Mouse (Mus musculus) MEL (cell line): ENCODE measurements around the gene Aox4. TPM values are rescaled to one million over a fixed set of nuclear protein-coding genes. Genes with fewer than 3 reads are reported as not detected.

Experiments
- DNase-seq: peaks from one replicate; pipeline ENCODE4 v3.0.0; 2011; ENCODE audit warnings: low read depth, low spot score
- H3K27ac ChIP-seq: 2 replicates; pipeline ENCODE4 v1.5.1; 2012; ENCODE audit warnings: low read depth, mild to moderate bottlenecking, control low read depth, low read length, moderate library complexity; ENCODE audit not compliant: control insufficient read depth
- H3K27me3 ChIP-seq, 2 experiments: fragments of 150-350 bp in 1 of 2; sonication (generic) in 1 of 2; 2 replicates each; pipeline ENCODE4 v1.6.1; 2012; ENCODE audit warnings: low read length in 2 of 2, mild to moderate bottlenecking in 2 of 2, improper control_type of control experiment in 1 of 2, moderate library complexity in 1 of 2; ENCODE audit not compliant: insufficient read depth in 2 of 2, control insufficient read depth in 1 of 2
- H3K36me3 ChIP-seq, 2 experiments: 2 replicates each; pipeline ENCODE4 v1.6.1; 2012 to 2014; ENCODE audit warnings: low read length in 2 of 2, improper control_type of control experiment in 1 of 2, inconsistent platforms in 1 of 2, mild to moderate bottlenecking in 1 of 2; ENCODE audit not compliant: insufficient read depth in 2 of 2, control insufficient read depth in 1 of 2
- H3K4me1 ChIP-seq, 2 experiments: fragments of 150-350 bp in 1 of 2; sonication (generic) in 1 of 2; 2 replicates each; pipeline ENCODE4 v1.6.1; 2012; ENCODE audit warnings: low read length in 2 of 2, improper control_type of control experiment in 1 of 2, mild to moderate bottlenecking in 1 of 2; ENCODE audit not compliant: insufficient read depth in 2 of 2, control insufficient read depth in 1 of 2
- H3K4me3 ChIP-seq, 2 experiments: fragments of 150-350 bp in 1 of 2; sonication (generic) in 1 of 2; 2 replicates each; pipeline ENCODE4 v1.5.1; 2012; ENCODE audit warnings: low read depth in 2 of 2, low read length in 2 of 2, mild to moderate bottlenecking in 2 of 2, moderate library complexity in 2 of 2, control low read depth in 1 of 2, improper control_type of control experiment in 1 of 2; ENCODE audit not compliant: control insufficient read depth in 1 of 2, insufficient read depth in 1 of 2
- H3K79me2 ChIP-seq: 2 replicates; pipeline ENCODE4 v1.6.1; 2012; ENCODE audit warnings: mild to moderate bottlenecking, low read length, moderate library complexity; ENCODE audit not compliant: control insufficient read depth, poor library complexity, insufficient read depth
- H3K9ac ChIP-seq: 2 replicates; pipeline ENCODE4 v1.6.1; 2012; ENCODE audit warnings: low read depth, mild to moderate bottlenecking, control low read depth, low read length, moderate library complexity; ENCODE audit not compliant: control insufficient read depth, poor library complexity, severe bottlenecking
- H3K9me3 ChIP-seq: fragments of 150-350 bp; sonication (generic); replicated peaks from 2 replicates; pipeline ENCODE4 v1.6.1; 2012; ENCODE audit warnings: mild to moderate bottlenecking, low read length, improper control_type of control experiment, moderate library complexity; ENCODE audit not compliant: insufficient read depth
- CHD1 ChIP-seq: IDR thresholded peaks from 2 replicates; pipeline ENCODE4 v1.6.1; 2012; ENCODE audit warnings: low read depth, mild to moderate bottlenecking, inconsistent platforms, low read length, improper control_type of control experiment
- CHD2 ChIP-seq: IDR thresholded peaks from 2 replicates; pipeline ENCODE4 v1.6.1; 2011; ENCODE audit warnings: low read length, improper control_type of control experiment
- CTCF ChIP-seq, 3 experiments: IDR thresholded peaks in 2 of 3; conservative IDR thresholded peaks in 1 of 3; 2 replicates each; pipeline ENCODE4 v1.5.1; 2011 to 2012; ENCODE audit warnings: low read length in 3 of 3, low read depth in 2 of 3, mild to moderate bottlenecking in 2 of 3, improper control_type of control experiment in 1 of 3, inconsistent platforms in 1 of 3, mixed read lengths in 1 of 3, moderate library complexity in 1 of 3; ENCODE audit not compliant: control insufficient read depth in 1 of 3, insufficient read depth in 1 of 3, poor library complexity in 1 of 3, severe bottlenecking in 1 of 3
- E2F4 ChIP-seq: IDR thresholded peaks from 2 replicates; pipeline ENCODE4 v1.6.1; 2011; ENCODE audit warnings: low read depth, low read length, improper control_type of control experiment, borderline replicate concordance
- EP300 ChIP-seq, 2 experiments: IDR thresholded peaks; 2 replicates each; pipeline ENCODE4 v1.6.1; 2011; ENCODE audit warnings: improper control_type of control experiment in 2 of 2, low read length in 2 of 2, low read depth in 1 of 2, mild to moderate bottlenecking in 1 of 2
- ETS1 ChIP-seq: IDR thresholded peaks from 2 replicates; pipeline ENCODE4 v1.6.1; 2012; ENCODE audit warnings: low read depth, mild to moderate bottlenecking, inconsistent platforms, low read length, improper control_type of control experiment, moderate library complexity
- GATA1 ChIP-seq: IDR thresholded peaks from 2 replicates; pipeline ENCODE4 v1.6.1; 2011; ENCODE audit warnings: low read depth, low read length, improper control_type of control experiment
- HCFC1 ChIP-seq: IDR thresholded peaks from 2 replicates; pipeline ENCODE4 v1.6.1; 2012; ENCODE audit warnings: low read depth, mild to moderate bottlenecking, inconsistent platforms, low read length, improper control_type of control experiment, moderate library complexity
- KAT2A ChIP-seq: conservative IDR thresholded peaks from 2 replicates; pipeline ENCODE4 v1.6.1; 2012; ENCODE audit warnings: low read depth, low read length, improper control_type of control experiment, inconsistent platforms
- MAFK ChIP-seq: IDR thresholded peaks from 2 replicates; pipeline ENCODE4 v1.6.1; 2011; ENCODE audit warnings: low read depth, mild to moderate bottlenecking, low read length, improper control_type of control experiment, borderline replicate concordance
- MAX ChIP-seq: IDR thresholded peaks from 2 replicates; pipeline ENCODE4 v1.6.1; 2011; ENCODE audit warnings: low read length, improper control_type of control experiment
- MYB ChIP-seq: IDR thresholded peaks from 2 replicates; pipeline ENCODE4 v1.6.1; 2011; ENCODE audit warnings: mild to moderate bottlenecking, low read depth, low read length, improper control_type of control experiment
- MYC ChIP-seq: IDR thresholded peaks from 2 replicates; pipeline ENCODE4 v1.6.1; 2011; ENCODE audit warnings: low read depth, mild to moderate bottlenecking, low read length, improper control_type of control experiment, moderate library complexity
- NRF1 ChIP-seq: IDR thresholded peaks from 2 replicates; pipeline ENCODE4 v1.6.1; 2014; ENCODE audit warnings: low read depth, mild to moderate bottlenecking, inconsistent platforms, low read length, improper control_type of control experiment, moderate library complexity; ENCODE audit not compliant: poor library complexity, insufficient read depth, severe bottlenecking
- POLR2A ChIP-seq, 2 experiments: IDR thresholded peaks; 2 replicates each; pipeline ENCODE4 v1.6.1; 2011 to 2012; ENCODE audit warnings: low read length in 2 of 2, mild to moderate bottlenecking in 2 of 2, control low read depth in 1 of 2, improper control_type of control experiment in 1 of 2, low read depth in 1 of 2, moderate library complexity in 1 of 2; ENCODE audit not compliant: control insufficient read depth in 1 of 2, insufficient read depth in 1 of 2, poor library complexity in 1 of 2
- RCOR1 ChIP-seq: IDR thresholded peaks from 2 replicates; pipeline ENCODE4 v1.6.1; 2012; ENCODE audit warnings: low read depth, mild to moderate bottlenecking, inconsistent platforms, low read length, improper control_type of control experiment
- TAL1 ChIP-seq: IDR thresholded peaks from 2 replicates; pipeline ENCODE4 v1.6.1; 2012; ENCODE audit warnings: mild to moderate bottlenecking, inconsistent platforms, low read length, moderate library complexity, mixed read lengths
- UBTF ChIP-seq: IDR thresholded peaks from 2 replicates; pipeline ENCODE4 v1.6.1; 2012; ENCODE audit warnings: low read depth, mild to moderate bottlenecking, inconsistent platforms, low read length, improper control_type of control experiment, moderate library complexity, borderline replicate concordance; ENCODE audit not compliant: insufficient read depth
- USF2 ChIP-seq, 2 experiments: IDR thresholded peaks; 2 replicates each; pipeline ENCODE4 v1.6.1; 2011 to 2012; ENCODE audit warnings: improper control_type of control experiment in 2 of 2, low read length in 2 of 2, borderline replicate concordance in 1 of 2, inconsistent platforms in 1 of 2, low read depth in 1 of 2, mild to moderate bottlenecking in 1 of 2; ENCODE audit not compliant: insufficient read depth in 1 of 2
- ZC3H11A ChIP-seq: IDR thresholded peaks from 2 replicates; pipeline ENCODE4 v1.6.1; 2012; ENCODE audit warnings: low read depth, mild to moderate bottlenecking, inconsistent platforms, low read length, improper control_type of control experiment
- ZMIZ1 ChIP-seq: IDR thresholded peaks from 2 replicates; pipeline ENCODE4 v1.6.1; 2012; ENCODE audit warnings: low read depth, mild to moderate bottlenecking, inconsistent platforms, low read length, improper control_type of control experiment, moderate library complexity
- polyA plus RNA-seq, 2 experiments: library from polyadenylated mRNA; stranded (reverse) in 1 of 2; unstranded in 1 of 2; fragments of >175 nt in 1 of 2; fragments of >200 nt in 1 of 2; gene quantifications; 2 replicates each; pipeline versions ENCODE4 v1.2.1 to v1.2.4; 2012; ENCODE audit warnings: low replicate concordance in 2 of 2, low read depth in 1 of 2; ENCODE audit not compliant: insufficient read length in 2 of 2, insufficient read depth in 1 of 2, missing spikeins in 1 of 2
- total RNA-seq: library from RNA; depleted of rRNA; stranded (reverse); fragments of 300-350 nt; gene quantifications from 2 replicates; pipeline ENCODE4 v1.2.3, GENCODE M21; 2012

Aox4 gene
- total and polyA plus RNA-seq, 3 experiments = not detected

- Histone ChIP-seq H3K9me3 (no peaks in the 10 kb centered on the region), H3K36me3 (no peaks in the 10 kb centered on the region), H3K4me1 (no peaks in the 10 kb centered on the region), H3K27me3 (no peaks in the 10 kb centered on the region; a peak in 1 of 4 replicates), H3K27ac (no peak overlapping the region), H3K9ac (no peak overlapping the region), H3K79me2 (no peaks in the 10 kb centered on the region)
- DNase-seq = no peak
- TF ChIP-seq HCFC1 (no peak), MYB (no peak), NRF1 (no peak), EP300 (IDR thresholded peaks at IDR 0.05; ENCODE audit: low read depth in 1 of 2, low read length in 2 of 2) (no peak), CHD1 (no peak), ETS1 (no peak), GATA1 (no peak), RCOR1 (no peak), ZMIZ1 (no peak), POLR2A (IDR thresholded peaks at IDR 0.05; ENCODE audit: control insufficient read depth in 1 of 2, insufficient read depth in 1 of 2, low read depth in 1 of 2, low read length in 2 of 2, poor library complexity in 1 of 2) (no peak), MYC (no peak), CHD2 (no peak), MAFK (no peak)
- TF ChIP-seq, all 39 proteins: peak for 0
- no peak overlapping the region for H3K4me3 ChIP-seq
Observed at GRCm38 (mm10) chr1:58229774-58230173, 19.6 kb downstream of the Aox4 start.

- Histone ChIP-seq H3K79me2 (no peaks in the 10 kb centered on the region), H3K27ac (no peak overlapping the region), H3K9me3 (no peaks in the 10 kb centered on the region), H3K4me1 (no peaks in the 10 kb centered on the region), H3K4me3 (no peak overlapping the region), H3K36me3 (no peaks in the 10 kb centered on the region), H3K27me3 (no peaks in the 10 kb centered on the region; a peak in 1 of 4 replicates), H3K9ac (no peak overlapping the region)
- no peak for TF ChIP-seq MAX
- TF ChIP-seq E2F4 = no peak
- no peak for TF ChIP-seq MYB
- TF ChIP-seq ETS1 = no peak
- no peak for TF ChIP-seq ZC3H11A
- no peak for TF ChIP-seq TAL1
- no peak for TF ChIP-seq UBTF
- no peak for TF ChIP-seq USF2 (IDR thresholded peaks at IDR 0.05; ENCODE audit: borderline replicate concordance in 1 of 2, insufficient read depth in 1 of 2, low read depth in 1 of 2, low read length in 2 of 2)
- TF ChIP-seq ZMIZ1 = no peak
- TF ChIP-seq CTCF (IDR thresholded peaks at IDR 0.05 in 2 of 3, conservative IDR thresholded peaks at IDR 0.05 in 1 of 3; ENCODE audit: control insufficient read depth in 1 of 3, insufficient read depth in 1 of 3, low read depth in 2 of 3, low read length in 3 of 3, poor library complexity in 1 of 3, severe bottlenecking in 1 of 3) = no peak
- TF ChIP-seq KAT2A = no peak
- DNase-seq = no peak
Observed at GRCm38 (mm10) chr1:58230542-58230941, 20.3 kb downstream of the Aox4 start.
